Mouse (Mus musculus) hindbrain, embryonic 16.5 days (tissue): ENCODE results near the gene Cryzl1. TPM values are rescaled to one million over a fixed set of nuclear protein-coding genes. Genes with fewer than 3 reads are reported as not detected.
A peak's percentile ranks its signal among the peaks of the same experiment; 100 is the strongest.

Experiments used
- ATAC-seq: fragments of 200-750 bp; cut with Nextera tagmentation; 2 replicates; pipeline ENCODE4 v1.8.0; 2017; ENCODE audit warnings: moderate TSS enrichment, moderate library complexity
- H3K27ac ChIP-seq: fragments of 300-500 bp; sonication (generic); 2 replicates; pipeline ENCODE4 v1.5.1; 2014; ENCODE audit warnings: low read depth, mild to moderate bottlenecking, control low read depth, low read length, moderate library complexity
- H3K27me3 ChIP-seq: fragments of 300-500 bp; sonication (generic); replicated peaks from 2 replicates; pipeline ENCODE4 v1.6.1; 2014; ENCODE audit warnings: low read length; ENCODE audit not compliant: control insufficient read depth, insufficient read depth
- H3K36me3 ChIP-seq: fragments of 300-500 bp; sonication (generic); 2 replicates; pipeline ENCODE4 v1.6.1; 2014; ENCODE audit warnings: mild to moderate bottlenecking, low read length, moderate library complexity, mixed read lengths; ENCODE audit not compliant: control insufficient read depth, insufficient read depth
- H3K4me1 ChIP-seq: fragments of 300-500 bp; sonication (generic); 2 replicates; pipeline ENCODE4 v1.6.1; 2014; ENCODE audit warnings: low read depth, low read length; ENCODE audit not compliant: control insufficient read depth, insufficient read depth
- H3K4me2 ChIP-seq: fragments of 300-500 bp; sonication (generic); 2 replicates; pipeline ENCODE4 v1.6.1; 2014; ENCODE audit warnings: mild to moderate bottlenecking, low read length, control low read depth, moderate library complexity
- H3K4me3 ChIP-seq: fragments of 300-500 bp; sonication (generic); 2 replicates; pipeline ENCODE4 v1.5.1; 2014; ENCODE audit warnings: mild to moderate bottlenecking, low read length, control low read depth, moderate library complexity
- H3K9ac ChIP-seq: fragments of 300-500 bp; sonication (generic); 2 replicates; pipeline ENCODE4 v1.6.1; 2014; ENCODE audit warnings: low read depth, mild to moderate bottlenecking, control low read depth, low read length, moderate library complexity
- H3K9me3 ChIP-seq: fragments of 300-500 bp; sonication (generic); 2 replicates; pipeline ENCODE4 v1.6.1; 2014; ENCODE audit warnings: mild to moderate bottlenecking, low read length, moderate library complexity; ENCODE audit not compliant: control insufficient read depth
- WGBS: fragments of 180-500 bp; shearing (Covaris S2); extraction: QIAGEN DNeasy Blood & Tissue Kit; methylation state at CpG from one replicate; pipeline ENCODE4 v1.1.7; 2014; 5-methylcytosine and 5-hydroxymethylcytosine counted together
- polyA plus RNA-seq: library from polyadenylated mRNA; unstranded; fragments of >200 nt; fragmentation: Nextera tagmentation; extraction: Ambion mirVana; gene quantifications from 2 replicates; pipeline ENCODE4 v1.2.1, GENCODE M21; 2015

Cryzl1 gene
- polyA plus RNA-seq, 1 experiment from 2014 or later, result 115 TPM

DNA sequence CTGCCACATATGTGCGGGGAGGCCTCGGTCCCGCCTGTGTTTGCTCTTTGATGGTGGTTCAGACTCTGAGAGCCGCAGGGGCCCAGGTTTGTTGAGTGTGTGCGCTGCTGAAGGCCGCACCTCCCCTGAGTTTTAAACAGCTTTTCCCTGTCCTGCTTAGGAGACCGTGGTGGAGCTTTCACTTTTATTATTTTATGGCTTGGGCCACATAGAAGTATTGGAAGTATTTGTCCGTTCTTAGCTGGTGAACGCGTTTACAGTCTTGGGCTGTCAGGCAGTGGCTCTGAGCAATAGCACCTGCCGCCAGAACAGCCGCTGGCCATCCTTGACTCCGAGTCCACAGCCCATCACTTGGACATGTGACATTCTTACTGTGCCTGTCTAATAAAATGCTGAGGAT lies 26.9 kb downstream of the Cryzl1 start:
- Histone ChIP-seq H3K4me1 (no peaks in the 10 kb centered on the region), H3K36me3 (peaks cover 38% of the 10 kb centered on the region), H3K9me3 (no peaks in the 10 kb centered on the region), H3K9ac (no peak overlapping the region), H3K4me2 (no peak overlapping the region), H3K4me3 (no peak overlapping the region), H3K27ac (no peak overlapping the region), H3K27me3 (no peaks in the 10 kb centered on the region)
- 86% methylated on average over 13 of the region's 13 CpGs for WGBS
- ATAC-seq, result no peak

DNA sequence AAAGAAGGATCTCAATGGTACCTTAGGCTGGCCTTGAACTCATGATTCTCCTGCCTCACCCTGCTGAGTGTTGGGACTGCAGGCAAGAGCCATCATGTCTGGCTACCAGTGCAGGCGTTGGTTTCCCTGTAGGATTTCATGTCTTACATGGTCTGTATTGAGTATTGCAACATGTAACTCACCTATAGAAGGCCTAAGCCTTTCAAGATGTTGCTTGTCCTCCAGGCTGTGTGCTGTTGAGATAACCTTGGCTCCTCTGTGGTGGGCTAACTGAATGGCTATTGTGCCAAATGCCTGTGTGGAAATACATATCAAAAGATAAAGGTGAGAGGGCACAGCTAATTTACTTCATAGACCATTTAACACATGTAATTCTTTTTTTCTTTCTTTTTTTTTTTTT lies 29.8 kb downstream of the Cryzl1 start:
- Histone ChIP-seq H3K4me3 (no peak overlapping the region), H3K36me3 (peaks cover 29% of the 10 kb centered on the region), H3K4me2 (no peak overlapping the region), H3K9me3 (no peaks in the 10 kb centered on the region), H3K9ac (no peak overlapping the region), H3K27ac (no peak overlapping the region), H3K27me3 (no peaks in the 10 kb centered on the region), H3K4me1 (no peaks in the 10 kb centered on the region; the same call in 1 of the 2 replicates)
- 88% methylated on average over 1 of the region's 1 CpGs for WGBS
- ATAC-seq, result no peak

DNA sequence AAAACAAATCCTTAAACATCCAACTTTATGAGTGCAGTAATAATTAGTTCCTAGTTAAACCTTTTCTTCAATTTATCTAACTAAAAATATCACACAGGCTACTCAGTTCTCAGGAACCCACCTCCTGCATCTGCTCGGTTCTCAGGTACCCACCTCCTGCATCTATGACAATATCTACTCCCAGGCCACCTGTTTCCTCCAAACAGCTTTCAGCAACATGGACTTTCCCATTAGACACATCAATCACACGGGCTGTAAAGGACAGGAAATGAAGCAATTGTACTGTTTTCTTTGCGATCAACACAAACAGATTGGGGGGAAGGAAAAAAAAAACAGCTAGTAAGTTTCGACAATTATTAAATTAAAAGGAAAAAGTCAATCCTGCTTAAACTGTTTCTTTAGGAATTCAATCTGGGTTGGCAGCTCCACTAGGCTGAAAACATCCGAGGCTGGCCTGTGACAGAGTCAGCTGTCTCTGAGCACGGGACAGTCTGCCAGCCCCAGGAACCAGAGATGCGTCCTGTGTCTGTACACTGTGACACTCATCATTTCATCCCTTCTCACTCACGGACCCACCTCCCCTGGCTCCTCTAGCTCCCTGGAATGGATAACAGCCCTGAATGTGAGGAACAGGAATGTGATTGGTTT lies 33.5 kb downstream of the Cryzl1 start:
- H3K4me1 ChIP-seq, result no peaks in the 10 kb centered on the region; the same call in 1 of the 2 replicates
- no peaks in the 10 kb centered on the region for H3K9me3 ChIP-seq
- peaks cover 18% of the 10 kb centered on the region for H3K36me3 ChIP-seq
- no peak overlapping the region for H3K27ac ChIP-seq
- no peak overlapping the region for H3K4me3 ChIP-seq
- H3K9ac ChIP-seq, result no peak overlapping the region
- H3K4me2 ChIP-seq, result no peak overlapping the region
- ATAC-seq, result peak; percentile 43; the same call in 1 of the 2 replicates
- H3K27me3 ChIP-seq, result no peaks in the 10 kb centered on the region
- 75% methylated on average over 8 of the region's 8 CpGs for WGBS

DNA sequence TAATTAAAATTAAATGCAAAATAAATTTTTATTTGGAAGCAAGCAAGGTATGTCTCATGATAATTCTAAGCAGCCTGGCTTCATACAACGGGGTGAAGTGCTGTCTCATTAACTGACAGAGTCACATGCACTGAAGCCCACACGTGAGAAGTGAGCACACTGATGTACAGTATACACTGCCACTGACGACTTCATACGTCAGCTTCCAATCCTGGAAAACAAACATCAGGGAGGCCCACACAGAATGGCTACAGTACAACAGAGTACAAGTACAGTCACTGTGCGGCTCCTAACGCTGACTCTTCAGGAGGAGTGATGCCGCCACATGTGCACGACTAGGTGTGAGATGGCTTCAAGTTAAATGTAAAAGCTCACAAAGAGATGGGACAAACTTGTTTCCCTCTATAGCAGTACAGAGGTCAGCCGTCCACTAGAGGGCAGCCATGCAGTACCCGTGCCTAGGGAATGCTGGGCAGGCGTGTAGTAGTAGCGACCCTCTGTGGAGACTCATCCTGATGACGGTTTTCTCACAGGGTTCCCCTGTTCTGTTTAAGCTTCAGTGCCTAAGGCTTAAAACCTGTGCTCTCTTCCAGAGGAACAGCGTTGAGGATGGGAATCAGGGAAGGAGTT lies 34.2 kb downstream of the Cryzl1 start:
- H3K27ac ChIP-seq, result no peak overlapping the region
- 36% methylated on average over 14 of the region's 14 CpGs for WGBS

DNA sequence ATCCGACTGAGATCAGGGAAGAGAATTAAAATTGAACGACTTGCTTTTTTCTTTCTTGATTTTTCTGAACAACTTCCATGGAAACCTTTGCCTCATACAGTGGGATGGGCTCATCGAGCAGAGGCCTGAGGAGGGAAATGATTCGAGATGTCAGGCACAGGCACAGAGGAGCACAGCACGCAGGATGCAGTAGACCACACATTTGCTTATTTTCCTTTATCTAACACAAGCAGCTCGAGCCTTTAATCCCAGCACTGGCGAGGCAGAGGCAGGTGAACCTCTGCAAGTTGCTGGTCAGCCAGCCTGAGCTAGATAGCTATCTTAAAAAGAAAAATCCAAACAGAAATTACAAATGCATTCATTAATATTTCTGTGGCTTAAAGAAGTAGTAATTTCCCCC lies 39.0 kb downstream of the Cryzl1 start:
- H3K27ac ChIP-seq, result no peak overlapping the region
- H3K4me1 ChIP-seq, result peaks cover 13% of the 10 kb centered on the region
- no peaks in the 10 kb centered on the region for H3K9me3 ChIP-seq
- H3K9ac ChIP-seq, result no peak overlapping the region
- H3K27me3 ChIP-seq, result no peaks in the 10 kb centered on the region
- peaks cover 8% of the 10 kb centered on the region; the same call in 1 of the 2 replicates for H3K36me3 ChIP-seq
- ATAC-seq, result no peak
- H3K4me3 ChIP-seq, result no peak overlapping the region
- H3K4me2 ChIP-seq, result no peak overlapping the region
- WGBS, result 46% methylated on average over 7 of the region's 7 CpGs

More for the DNA sequence above, 34.2 kb downstream of the Cryzl1 start:
- Histone ChIP-seq H3K4me1 (peaks cover 3% of the 10 kb centered on the region), H3K4me2 (no peak overlapping the region), H3K9me3 (no peaks in the 10 kb centered on the region), H3K4me3 (no peak overlapping the region), H3K9ac (no peak overlapping the region), H3K27me3 (no peaks in the 10 kb centered on the region), H3K36me3 (peaks cover 17% of the 10 kb centered on the region)
- ATAC-seq, result peak; percentile 94

DNA sequence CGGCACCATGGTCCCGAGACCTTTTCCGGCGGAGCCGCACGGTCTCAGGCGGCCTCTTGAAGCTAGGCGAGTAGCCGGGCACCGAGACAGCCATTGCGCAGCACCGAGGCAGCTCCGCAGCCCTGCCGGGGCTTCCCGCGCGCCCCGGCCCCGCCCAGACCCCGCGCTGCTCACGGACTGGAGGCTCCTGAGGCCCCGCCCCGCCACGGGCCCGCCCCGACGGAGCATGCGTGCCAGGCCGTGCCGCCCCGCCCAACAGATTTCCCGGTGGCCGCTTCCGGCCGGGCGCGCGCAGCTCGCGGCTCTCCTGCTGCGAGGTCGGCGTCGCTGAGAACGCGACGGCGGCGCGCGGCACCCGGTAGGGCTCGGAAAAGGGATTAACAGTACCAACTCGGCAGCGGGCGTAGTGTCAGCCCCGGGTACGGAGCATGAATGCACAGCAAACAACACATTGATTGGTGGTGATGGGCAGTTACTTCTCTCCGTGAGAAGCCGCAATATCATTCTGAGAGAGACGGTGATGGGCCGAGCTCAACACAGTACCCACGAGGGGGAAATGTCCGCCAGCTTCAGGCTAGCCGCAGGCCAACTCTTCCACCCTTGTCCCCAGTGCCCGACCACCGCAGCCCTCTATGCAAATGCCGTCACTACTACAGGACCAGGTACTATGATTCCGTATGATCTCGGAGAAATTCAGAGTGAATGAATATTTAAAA lies 40.0 kb downstream of the Cryzl1 start, which contains the start of gene Donson:
Gene Donson, minus strand, starts transcription at position 152 of the 716 bp plus-strand sequence.
- no peaks in the 10 kb centered on the region for H3K9me3 ChIP-seq
- H3K36me3 ChIP-seq, result peaks cover 13% of the 10 kb centered on the region; the same call in 1 of the 2 replicates
- H3K4me2 ChIP-seq, result peak within 1 kb of the TSS; percentile 77
- WGBS, result 1% methylated on average over 43 of the region's 71 CpGs
- peaks cover 13% of the 10 kb centered on the region for H3K4me1 ChIP-seq
- peak; percentile 99 for ATAC-seq
- peak within 1 kb of the TSS; percentile 90 for H3K4me3 ChIP-seq
- peak within 1 kb of the TSS; percentile 87 for H3K27ac ChIP-seq
- H3K27me3 ChIP-seq, result no peaks in the 10 kb centered on the region
- peak within 1 kb of the TSS; percentile 97 for H3K9ac ChIP-seq

DNA sequence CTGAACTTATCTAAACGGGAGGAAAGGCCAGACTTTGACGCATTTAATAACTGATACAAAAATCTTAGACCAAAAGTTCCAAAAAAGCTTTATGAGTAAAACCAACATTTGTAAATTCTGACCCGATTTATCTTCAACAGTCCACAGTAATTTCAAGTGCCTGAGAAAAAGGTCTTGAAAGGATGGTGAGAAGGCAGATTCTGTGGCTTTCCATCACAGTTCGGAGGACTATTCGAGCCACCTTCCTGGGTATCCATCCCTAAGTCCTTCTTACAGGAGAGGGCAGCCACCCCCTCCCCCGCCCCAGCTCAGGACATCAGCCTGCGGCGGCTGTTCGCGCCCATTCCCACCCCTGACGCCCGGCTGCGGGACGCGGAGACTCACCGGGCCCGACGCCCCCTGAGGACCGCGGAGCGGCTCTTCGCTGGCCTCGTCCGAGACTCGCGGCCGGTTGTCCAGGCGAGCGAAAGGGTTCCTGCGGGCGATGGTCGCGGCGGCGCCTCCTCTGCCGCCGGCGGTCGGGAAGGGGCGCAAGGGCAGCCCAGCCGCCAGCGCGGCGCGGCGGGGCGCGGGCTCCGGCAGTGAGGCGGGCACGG lies 40.7 kb downstream of the Cryzl1 start:
- H3K36me3 ChIP-seq, result peaks cover 16% of the 10 kb centered on the region; the same call in 1 of the 2 replicates
- peak overlapping the region; percentile 97 for H3K9ac ChIP-seq
- H3K4me2 ChIP-seq, result peak overlapping the region; percentile 77
- no peaks in the 10 kb centered on the region for H3K9me3 ChIP-seq
- H3K4me3 ChIP-seq, result peak overlapping the region; percentile 90
- ATAC-seq, result peak; percentile 51; the same call in 1 of the 2 replicates
- H3K27me3 ChIP-seq, result no peaks in the 10 kb centered on the region
- peak overlapping the region; percentile 87 for H3K27ac ChIP-seq
- 2% methylated on average over 38 of the region's 51 CpGs for whole genome bisulfite sequencing
- H3K4me1 ChIP-seq, result peaks cover 13% of the 10 kb centered on the region

DNA sequence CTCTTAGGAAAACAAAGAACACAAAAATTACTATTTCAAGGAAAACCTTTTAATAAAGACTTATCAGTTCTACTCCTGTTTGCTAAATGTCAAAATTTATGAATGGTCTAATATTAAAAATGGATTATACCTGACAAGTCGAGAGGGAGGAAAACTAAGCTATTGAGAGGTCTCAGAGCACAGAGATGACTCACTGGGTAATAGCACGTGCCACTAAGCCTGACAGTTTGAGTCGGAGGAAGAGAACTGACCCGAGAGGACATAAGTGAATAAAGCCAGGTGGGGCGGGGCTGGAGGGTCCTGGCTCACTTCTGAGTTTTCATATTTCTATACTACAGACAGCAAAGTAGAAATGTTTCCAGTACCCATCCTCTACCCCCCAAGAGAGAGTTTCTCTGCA lies 42.4 kb downstream of the Cryzl1 start:
- 90% methylated on average over 5 of the region's 5 CpGs for WGBS
- no peak overlapping the region for H3K27ac ChIP-seq
- no peaks in the 10 kb centered on the region for H3K9me3 ChIP-seq
- H3K4me1 ChIP-seq, result peaks cover 13% of the 10 kb centered on the region
- H3K27me3 ChIP-seq, result no peaks in the 10 kb centered on the region
- no peak for ATAC-seq
- no peak overlapping the region for H3K4me3 ChIP-seq
- no peak overlapping the region for H3K4me2 ChIP-seq
- H3K9ac ChIP-seq, result no peak overlapping the region
- peaks cover 22% of the 10 kb centered on the region for H3K36me3 ChIP-seq

DNA sequence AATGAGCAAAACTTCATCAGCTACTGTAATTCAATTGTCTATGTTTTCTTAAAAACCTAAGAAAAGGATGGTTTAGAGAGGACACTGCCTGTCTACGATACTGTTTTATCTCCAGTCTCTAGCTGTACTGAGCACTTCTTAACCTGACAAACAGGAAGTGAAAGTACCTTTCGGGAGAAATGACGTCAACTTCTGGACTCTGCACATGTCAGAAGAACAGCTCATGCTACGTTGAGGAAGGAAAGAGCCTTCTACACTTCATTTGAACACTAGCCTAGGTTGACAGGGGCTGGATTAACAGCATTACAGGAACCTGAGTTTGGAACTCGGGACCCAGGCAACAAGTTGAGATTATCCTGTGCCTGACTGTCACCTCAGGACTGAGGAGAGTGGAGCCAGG lies 43.2 kb downstream of the Cryzl1 start:
- peaks cover 13% of the 10 kb centered on the region for H3K4me1 ChIP-seq
- H3K9me3 ChIP-seq, result no peaks in the 10 kb centered on the region
- peaks cover 21% of the 10 kb centered on the region for H3K36me3 ChIP-seq
- H3K27me3 ChIP-seq, result no peaks in the 10 kb centered on the region
- H3K4me2 ChIP-seq, result no peak overlapping the region
- 91% methylated on average over 5 of the region's 5 CpGs for WGBS
- H3K4me3 ChIP-seq, result no peak overlapping the region
- H3K9ac ChIP-seq, result no peak overlapping the region
- no peak for ATAC-seq
- no peak overlapping the region for H3K27ac ChIP-seq
